Mouse (Mus musculus): Measurements from ENCODE around the gene Nsd1. TPM values are rescaled to one million over a fixed set of nuclear protein-coding genes. Genes with fewer than 3 reads are reported as not detected.

Gene Nsd1
- 2.2 and 4.8 TPM in 2 replicates for polyA plus RNA-seq (2012; rRNA removed)

DNA sequence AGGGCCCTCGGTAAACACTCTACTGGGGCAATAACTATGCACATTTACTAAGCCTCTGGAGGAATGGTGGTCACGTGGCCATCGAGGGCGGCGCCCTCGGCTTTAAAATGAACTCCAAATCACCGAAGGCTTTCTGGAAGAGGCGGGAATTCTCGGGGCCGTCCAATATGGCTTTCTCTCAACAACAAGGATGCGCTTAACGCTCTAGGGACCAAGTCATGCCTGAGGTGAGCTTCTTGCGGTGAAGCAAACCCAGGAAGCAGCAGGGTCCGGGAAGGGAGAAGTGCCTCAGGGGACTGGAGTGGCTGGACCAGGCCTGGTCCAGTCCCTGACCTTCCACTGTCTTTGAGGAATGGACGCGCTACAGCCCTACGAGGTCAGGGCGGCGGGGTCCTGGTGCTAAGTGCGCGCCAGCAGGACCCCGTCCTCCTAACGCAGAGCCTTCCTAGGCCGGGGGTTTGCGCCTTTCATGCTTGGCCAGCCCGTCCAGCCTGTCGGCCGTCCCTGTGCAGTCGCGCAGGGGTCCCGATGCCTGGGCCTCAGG is at the start of gene Nsd1:
Gene Nsd1 (plus strand): TSS at position 134 of the 544 bp plus-strand sequence.

GRCm38 (mm10) chr13:55319931-55320533 is 110.5 kb downstream of the Nsd1 start, which contains the start of gene Prelid1:
TSS of gene Prelid1 (plus strand) at chr13:55320500.

DNA sequence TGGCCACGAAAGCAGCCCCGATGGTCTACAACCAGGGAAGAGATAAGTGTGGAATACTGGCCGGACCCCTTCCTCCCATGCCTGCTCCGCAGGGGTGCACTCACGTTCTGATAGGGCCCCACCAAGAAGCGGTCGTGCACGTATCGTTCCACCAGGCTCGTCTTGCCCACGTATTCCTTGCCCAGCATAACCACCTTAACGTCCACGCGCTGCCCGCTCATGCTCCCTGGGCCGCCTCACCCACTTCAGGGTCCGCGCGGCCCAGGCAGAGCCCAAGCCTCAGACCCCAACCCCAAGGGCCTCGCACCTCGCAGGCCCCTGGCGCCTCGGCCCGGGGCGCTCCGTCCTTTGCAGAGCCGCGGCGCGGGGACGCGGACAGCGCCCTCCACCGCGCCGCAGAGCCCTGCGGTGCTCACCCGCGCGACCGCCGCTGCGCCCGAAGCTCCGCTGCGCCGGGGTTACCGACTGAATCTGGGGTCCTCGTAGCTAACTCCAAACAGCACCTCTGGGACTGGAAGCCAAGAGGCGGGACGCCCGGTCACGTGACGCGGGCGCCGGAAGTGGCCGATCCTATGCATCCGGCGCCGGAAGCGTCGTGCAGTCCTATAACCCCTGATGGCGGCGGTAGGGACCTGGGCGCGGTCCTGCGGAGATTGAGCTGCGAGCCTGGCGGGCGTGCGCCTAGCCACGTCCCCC is 112.0 kb downstream of the Nsd1 start, which contains the start of gene Rab24:
Gene Rab24 (minus strand): TSS at position 513 of the 696 bp plus-strand sequence.

GRCm38 (mm10) chr13:55329683-55330566 is 120.3 kb downstream of the Nsd1 start, which contains the start of gene Mxd3:
TSS of gene Mxd3 (minus strand) at chr13:55329823.

GRCm38 (mm10) chr13:55362453-55363060 is 153.0 kb downstream of the Nsd1 start, which contains the start of gene Lman2:
TSS of gene Lman2 (minus strand) at chr13:55362783.

Other genes with a start within 250 kb of the Nsd1 start
- gene Hk3, start 188.4 kb upstream of the Nsd1 start, polyA plus RNA-seq (2012; rRNA removed): 0.78 and 0.80 TPM in 2 replicates
- gene Uimc1, start 109.5 kb upstream of the Nsd1 start, polyA plus RNA-seq (2012; rRNA removed): 0.42 and 0.80 TPM in 2 replicates
- 2.8 and 3.8 TPM in 2 replicates for gene Zfp346, start 104.5 kb upstream of the Nsd1 start, polyA plus RNA-seq (2012; rRNA removed)
- not detected in 2 replicates for gene Gm17617, start 76.2 kb upstream of the Nsd1 start, polyA plus RNA-seq (2012; rRNA removed)
- gene Fgfr4, start 57.1 kb upstream of the Nsd1 start, polyA plus RNA-seq (2012; rRNA removed): 1.4 and 2.0 TPM in 2 replicates
- 289 and 320 TPM in 2 replicates for gene Prelid1, start 110.7 kb downstream of the Nsd1 start, polyA plus RNA-seq (2012; rRNA removed)
- gene Rab24, start 112.2 kb downstream of the Nsd1 start, polyA plus RNA-seq (2012; rRNA removed): 34.2 and 43.9 TPM in 2 replicates
- gene Mxd3, start 120.0 kb downstream of the Nsd1 start, polyA plus RNA-seq (2012; rRNA removed): 5.1 and 5.3 TPM in 2 replicates
- gene Lman2, start 153.0 kb downstream of the Nsd1 start, polyA plus RNA-seq (2012; rRNA removed): 39.7 and 43.4 TPM in 2 replicates
- gene Rgs14, start 159.9 kb downstream of the Nsd1 start, polyA plus RNA-seq (2012; rRNA removed): 0.81 and 1.3 TPM in 2 replicates
- 0.05 and 0.14 TPM in 2 replicates for gene Slc34a1, start 188.4 kb downstream of the Nsd1 start, polyA plus RNA-seq (2012; rRNA removed)
- gene Pfn3, start 205.4 kb downstream of the Nsd1 start, polyA plus RNA-seq (2012; rRNA removed): not detected in 2 replicates
- gene F12, start 217.0 kb downstream of the Nsd1 start, polyA plus RNA-seq (2012; rRNA removed): 0.70 TPM in 1 of 2 replicates, not detected in the other
- gene Grk6, start 235.3 kb downstream of the Nsd1 start, polyA plus RNA-seq (2012; rRNA removed): 22.8 and 30.1 TPM in 2 replicates

Data from stomach, adult 2 months (tissue).